Mouse (Mus musculus) embryonic facial prominence, embryonic 15.5 days (tissue): Measurements from ENCODE around the gene Ube2j1. TPM values are rescaled to one million over a fixed set of nuclear protein-coding genes. Genes with fewer than 3 reads are reported as not detected.
"Not testable (repeated sequence)": the region's sequence is repeated elsewhere in the genome, so short reads cannot be mapped to it uniquely, and the experiment has no call there.

Experiments
- ATAC-seq: fragments of 200-750 bp; cut with Nextera tagmentation; 2 replicates; pipeline ENCODE4 v1.8.0; 2017; ENCODE audit warnings: low read depth, moderate TSS enrichment; ENCODE audit not compliant: insufficient number of reproducible peaks, low FRiP score, low TSS enrichment
- H3K27ac ChIP-seq: fragments of 300-500 bp; sonication (generic); replicated peaks from 2 replicates; pipeline ENCODE4 v1.5.1; 2015; ENCODE audit warnings: mild to moderate bottlenecking, inconsistent platforms
- H3K27me3 ChIP-seq: fragments of 300-500 bp; sonication (generic); 2 replicates; pipeline ENCODE4 v1.6.1; 2015; ENCODE audit warnings: inconsistent platforms
- H3K36me3 ChIP-seq: fragments of 300-500 bp; sonication (generic); 2 replicates; pipeline ENCODE4 v1.6.1; 2015; ENCODE audit warnings: mild to moderate bottlenecking, inconsistent platforms
- H3K4me1 ChIP-seq: fragments of 300-500 bp; sonication (generic); 2 replicates; pipeline ENCODE4 v1.6.1; 2015; ENCODE audit warnings: inconsistent platforms
- H3K4me2 ChIP-seq: fragments of 300-500 bp; sonication (generic); replicated peaks from 2 replicates; pipeline ENCODE4 v1.6.1; 2015; ENCODE audit warnings: mild to moderate bottlenecking, inconsistent platforms
- H3K4me3 ChIP-seq: fragments of 300-500 bp; sonication (generic); replicated peaks from 2 replicates; pipeline ENCODE4 v1.5.1; 2015; ENCODE audit warnings: mild to moderate bottlenecking, inconsistent platforms
- H3K9ac ChIP-seq: fragments of 300-500 bp; sonication (generic); 2 replicates; pipeline ENCODE4 v1.6.1; 2015; ENCODE audit warnings: inconsistent platforms
- H3K9me3 ChIP-seq: fragments of 300-500 bp; sonication (generic); replicated peaks from 2 replicates; pipeline ENCODE4 v1.6.1; 2016; ENCODE audit warnings: inconsistent platforms
- WGBS: fragments of 180-500 bp; shearing (Covaris S2); methylation state at CpG from one replicate; pipeline ENCODE4 v1.1.7; 2015; 5-methylcytosine and 5-hydroxymethylcytosine counted together
- polyA plus RNA-seq: library from polyadenylated mRNA; unstranded; fragments of >200 nt; fragmentation: Nextera tagmentation; extraction: Ambion mirVana; gene quantifications from 2 replicates; pipeline ENCODE4 v1.2.1, GENCODE M21; 2015

The Ube2j1 gene
- polyA plus RNA-seq, 1 experiment from 2014 or later: 40.4 TPM

- WGBS: 80% methylated on average over 3 of the region's 3 CpGs
Measured at GRCm38 (mm10) chr4:32994168-32994567, 37.0 kb upstream of the Ube2j1 start.

GRCm38 (mm10) chr4:32996083-32996482 lies 35.1 kb upstream of the Ube2j1 start:
- H3K36me3 ChIP-seq: no peaks in the 10 kb centered on the region
- 91% methylated on average over 5 of the region's 5 CpGs for WGBS
- no peak overlapping the region for H3K27ac ChIP-seq
- H3K4me2 ChIP-seq: no peak overlapping the region
- no peak overlapping the region for H3K4me3 ChIP-seq
- H3K9me3 ChIP-seq: no peaks in the 10 kb centered on the region
- H3K9ac ChIP-seq: no peak overlapping the region
- no peaks in the 10 kb centered on the region for H3K27me3 ChIP-seq
- no peaks in the 10 kb centered on the region for H3K4me1 ChIP-seq
- no peak for ATAC-seq

More at GRCm38 (mm10) chr4:32994168-32994567, 37.0 kb upstream of the Ube2j1 start:
- Histone ChIP-seq H3K4me1 (no peaks in the 10 kb centered on the region), H3K27ac (no peak overlapping the region), H3K9me3 (no peaks in the 10 kb centered on the region), H3K9ac (no peak overlapping the region), H3K4me2 (no peak overlapping the region), H3K36me3 (no peaks in the 10 kb centered on the region), H3K27me3 (no peaks in the 10 kb centered on the region), H3K4me3 (no peak overlapping the region)
- ATAC-seq: no peak

DNA sequence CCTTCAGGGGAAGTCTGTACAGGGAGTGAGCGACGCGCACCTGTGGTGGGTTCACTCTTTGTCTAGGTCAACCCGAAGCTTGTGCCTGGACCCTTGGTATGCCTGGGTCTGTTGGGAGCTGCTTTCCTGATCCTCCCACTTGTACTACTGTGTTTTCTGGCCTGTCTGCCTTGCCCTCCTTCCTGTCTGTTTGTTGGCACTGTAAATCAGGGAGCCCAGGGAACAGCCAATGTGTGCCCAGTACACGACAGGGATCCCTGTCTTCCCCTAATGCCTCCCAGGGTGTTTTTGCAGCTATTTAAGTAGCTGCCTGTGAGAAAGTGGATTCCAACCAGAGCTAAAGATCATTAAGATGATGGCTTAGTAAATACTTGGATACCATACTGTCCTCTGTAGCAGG lies 33.6 kb upstream of the Ube2j1 start:
- no peak overlapping the region for H3K9ac ChIP-seq
- no peak overlapping the region for H3K27ac ChIP-seq
- no peak overlapping the region for H3K4me3 ChIP-seq
- WGBS: 78% methylated on average over 5 of the region's 5 CpGs
- H3K36me3 ChIP-seq: no peaks in the 10 kb centered on the region
- no peaks in the 10 kb centered on the region for H3K27me3 ChIP-seq
- no peak for ATAC-seq
- H3K4me1 ChIP-seq: no peaks in the 10 kb centered on the region
- no peak overlapping the region for H3K4me2 ChIP-seq
- H3K9me3 ChIP-seq: no peaks in the 10 kb centered on the region

DNA sequence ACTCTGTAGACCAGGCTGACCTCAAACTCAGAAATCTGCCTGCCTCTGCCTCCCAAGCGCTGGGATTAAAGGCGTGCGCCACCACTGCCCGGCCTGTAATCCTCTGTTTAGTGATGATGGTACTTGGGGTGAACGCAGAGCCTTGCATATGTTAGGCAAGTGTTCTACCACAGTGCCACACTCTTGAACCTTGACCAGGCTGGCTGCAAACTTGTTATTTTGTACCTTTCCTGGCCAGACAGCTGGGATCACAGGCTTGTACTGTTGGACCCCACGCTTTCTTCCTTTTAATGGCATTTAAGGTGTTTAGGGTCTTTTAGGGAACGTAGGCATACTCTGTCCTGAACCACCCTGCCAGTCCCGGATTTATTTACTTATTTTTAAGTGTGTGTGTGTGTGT lies 32.2 kb upstream of the Ube2j1 start:
- Histone ChIP-seq H3K36me3 (no peaks in the 10 kb centered on the region), H3K4me2 (no peak overlapping the region), H3K4me3 (no peak overlapping the region), H3K9me3 (no peaks in the 10 kb centered on the region), H3K27ac (no peak overlapping the region), H3K27me3 (no peaks in the 10 kb centered on the region), H3K4me1 (no peaks in the 10 kb centered on the region), H3K9ac (no peak overlapping the region)
- no peak for ATAC-seq
- WGBS: 92% methylated on average over 8 of the region's 8 CpGs

- ATAC-seq: no peak
- no peak overlapping the region for H3K4me2 ChIP-seq
- no peaks in the 10 kb centered on the region for H3K36me3 ChIP-seq
- no peak overlapping the region for H3K9ac ChIP-seq
- no peaks in the 10 kb centered on the region for H3K9me3 ChIP-seq
- WGBS: 80% methylated on average over 3 of the region's 3 CpGs
- H3K27ac ChIP-seq: no peak overlapping the region
- H3K4me1 ChIP-seq: no peaks in the 10 kb centered on the region
- no peak overlapping the region for H3K4me3 ChIP-seq
- H3K27me3 ChIP-seq: no peaks in the 10 kb centered on the region
Measured at GRCm38 (mm10) chr4:33002081-33002480, 29.1 kb upstream of the Ube2j1 start.

- H3K36me3 ChIP-seq, ATAC-seq, H3K9me3 ChIP-seq, H3K27me3 ChIP-seq, H3K4me3 ChIP-seq, H3K27ac ChIP-seq, H3K4me2 ChIP-seq, H3K9ac ChIP-seq, H3K4me1 ChIP-seq: not testable (repeated sequence)
- WGBS: 84% methylated on average over 10 of the region's 10 CpGs
Measured at GRCm38 (mm10) chr4:33005595-33006470, 25.4 kb upstream of the Ube2j1 start.

- no peak overlapping the region for H3K4me2 ChIP-seq
- H3K27me3 ChIP-seq: no peaks in the 10 kb centered on the region
- H3K9me3 ChIP-seq: no peaks in the 10 kb centered on the region
- no peak for ATAC-seq
- no peak overlapping the region for H3K4me3 ChIP-seq
- no peaks in the 10 kb centered on the region for H3K4me1 ChIP-seq
- H3K36me3 ChIP-seq: no peaks in the 10 kb centered on the region
- no peak overlapping the region for H3K9ac ChIP-seq
- no peak overlapping the region for H3K27ac ChIP-seq
- WGBS: 92% methylated on average over 11 of the region's 11 CpGs
Measured at GRCm38 (mm10) chr4:33006844-33007243, 24.4 kb upstream of the Ube2j1 start.

DNA sequence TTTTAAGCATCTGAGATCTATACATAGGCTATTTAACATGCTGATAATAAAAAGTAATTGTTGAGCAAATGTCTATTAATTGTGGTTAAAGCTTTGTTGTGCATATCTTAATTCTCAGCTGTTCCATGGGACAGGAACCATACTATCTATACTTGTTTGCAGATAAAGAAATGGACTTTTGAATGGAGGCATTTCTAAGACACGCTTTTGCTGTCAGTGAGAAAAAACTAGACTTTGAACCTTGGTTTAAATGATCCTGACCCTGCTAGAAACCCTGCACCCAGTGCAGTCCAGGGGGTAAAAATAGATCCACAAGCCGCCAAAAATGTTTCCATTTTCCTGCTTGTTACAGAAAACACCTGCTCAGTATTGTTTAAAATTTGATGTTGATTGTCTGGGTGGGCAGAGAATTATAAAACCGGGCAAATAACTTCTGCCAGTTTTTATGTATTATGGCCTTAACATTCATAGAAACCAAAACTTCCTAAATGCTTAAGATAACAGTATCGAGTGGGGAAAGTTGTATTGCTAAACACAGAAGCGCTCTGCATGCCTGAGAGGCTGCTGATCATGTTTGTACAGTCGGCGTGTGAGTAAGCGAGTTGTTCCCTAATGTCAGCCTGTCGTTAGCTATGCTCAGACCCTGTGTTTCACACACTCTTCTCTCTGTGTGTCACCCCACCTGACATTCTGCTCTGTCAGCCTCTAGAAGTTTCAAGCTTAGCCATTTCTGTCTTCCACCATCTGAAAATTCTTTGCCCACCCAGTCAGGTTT lies 23.6 kb upstream of the Ube2j1 start:
- Histone ChIP-seq H3K27me3 (no peaks in the 10 kb centered on the region), H3K4me1 (no peaks in the 10 kb centered on the region), H3K9ac (no peak overlapping the region), H3K36me3 (no peaks in the 10 kb centered on the region), H3K9me3 (no peaks in the 10 kb centered on the region), H3K4me3 (no peak overlapping the region), H3K4me2 (no peak overlapping the region), H3K27ac (no peak overlapping the region)
- 79% methylated on average over 9 of the region's 9 CpGs for WGBS
- no peak for ATAC-seq

GRCm38 (mm10) chr4:33010078-33010477 lies 21.1 kb upstream of the Ube2j1 start:
- H3K4me1 ChIP-seq: no peaks in the 10 kb centered on the region
- H3K36me3 ChIP-seq: peaks cover 3% of the 10 kb centered on the region; the same call in 1 of the 2 replicates
- H3K9me3 ChIP-seq: no peaks in the 10 kb centered on the region
- no peak overlapping the region for H3K9ac ChIP-seq
- no peak for ATAC-seq
- no peak overlapping the region for H3K4me3 ChIP-seq
- no peak overlapping the region for H3K27ac ChIP-seq
- no peaks in the 10 kb centered on the region for H3K27me3 ChIP-seq
- 90% methylated on average over 1 of the region's 1 CpGs for WGBS
- no peak overlapping the region for H3K4me2 ChIP-seq

DNA sequence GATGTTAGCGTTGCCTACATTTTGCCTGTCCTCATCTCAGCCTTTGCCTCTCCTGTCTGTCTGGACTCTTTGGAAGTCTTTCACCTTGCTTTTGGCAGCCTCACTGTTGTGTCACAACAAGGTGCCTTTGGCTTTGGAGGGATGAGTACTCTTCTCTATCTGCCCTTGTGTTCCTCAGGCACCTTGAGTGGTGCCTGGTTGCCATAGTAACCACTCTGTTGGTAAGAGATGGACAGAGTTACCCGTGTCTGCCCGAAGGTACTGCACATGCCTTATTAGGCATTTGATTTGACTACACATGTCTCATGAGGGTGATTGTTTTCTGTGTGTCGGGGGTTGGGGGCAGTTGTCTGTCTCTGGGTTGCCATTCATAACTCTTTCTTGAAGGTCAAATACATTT lies 18.7 kb upstream of the Ube2j1 start:
- Histone ChIP-seq H3K9ac (no peak overlapping the region), H3K27me3 (no peaks in the 10 kb centered on the region), H3K36me3 (peaks cover 3% of the 10 kb centered on the region; the same call in 1 of the 2 replicates), H3K27ac (no peak overlapping the region), H3K4me2 (no peak overlapping the region), H3K9me3 (no peaks in the 10 kb centered on the region), H3K4me1 (no peaks in the 10 kb centered on the region), H3K4me3 (no peak overlapping the region)
- ATAC-seq: no peak
- 82% methylated on average over 4 of the region's 4 CpGs for WGBS

GRCm38 (mm10) chr4:33018361-33018999 lies 12.7 kb upstream of the Ube2j1 start:
- H3K27ac ChIP-seq: no peak overlapping the region
- no peaks in the 10 kb centered on the region for H3K4me1 ChIP-seq
- H3K9ac ChIP-seq: no peak overlapping the region
- H3K36me3 ChIP-seq: peaks cover 3% of the 10 kb centered on the region; the same call in 1 of the 2 replicates
- H3K4me3 ChIP-seq: no peak overlapping the region
- 42% methylated on average over 9 of the region's 9 CpGs for WGBS
- ATAC-seq: no peak
- no peak overlapping the region for H3K4me2 ChIP-seq
- no peaks in the 10 kb centered on the region for H3K9me3 ChIP-seq
- H3K27me3 ChIP-seq: no peaks in the 10 kb centered on the region
